Mouse (Mus musculus) hindbrain, embryonic 12.5 days (tissue): ENCODE results near the gene 2310061I04Rik. TPM values are rescaled to one million over a fixed set of nuclear protein-coding genes. Genes with fewer than 3 reads are reported as not detected.

Experiments used
- ATAC-seq: fragments of 200-750 bp; cut with Nextera tagmentation; 2 replicates; pipeline ENCODE4 v1.8.0; 2017; ENCODE audit warnings: moderate TSS enrichment; ENCODE audit not compliant: low FRiP score
- H3K27ac ChIP-seq: fragments of 300-500 bp; sonication (generic); 2 replicates; pipeline ENCODE4 v1.5.1; 2016; ENCODE audit warnings: mild to moderate bottlenecking
- H3K27me3 ChIP-seq: fragments of 300-500 bp; sonication (generic); 2 replicates; pipeline ENCODE4 v1.6.1; 2016; ENCODE audit warnings: mild to moderate bottlenecking
- H3K36me3 ChIP-seq: fragments of 300-500 bp; sonication (generic); 2 replicates; pipeline ENCODE4 v1.6.1; 2016; ENCODE audit warnings: mild to moderate bottlenecking
- H3K4me1 ChIP-seq: fragments of 300-500 bp; sonication (generic); 2 replicates; pipeline ENCODE4 v1.6.1; 2016
- H3K4me2 ChIP-seq: fragments of 300-500 bp; sonication (generic); replicated peaks from 2 replicates; pipeline ENCODE4 v1.6.1; 2016; ENCODE audit warnings: mild to moderate bottlenecking
- H3K4me3 ChIP-seq: fragments of 300-500 bp; sonication (generic); 2 replicates; pipeline ENCODE4 v1.5.1; 2016; ENCODE audit warnings: mild to moderate bottlenecking
- H3K9ac ChIP-seq: fragments of 300-500 bp; sonication (generic); 2 replicates; pipeline ENCODE4 v1.6.1; 2016; ENCODE audit warnings: mild to moderate bottlenecking, moderate library complexity
- H3K9me3 ChIP-seq: fragments of 300-500 bp; sonication (generic); replicated peaks from 2 replicates; pipeline ENCODE4 v1.6.1; 2016; ENCODE audit warnings: mild to moderate bottlenecking
- WGBS: fragments of 180-500 bp; shearing (Covaris S2); methylation state at CpG from one replicate; pipeline ENCODE4 v1.1.7; 2016; 5-methylcytosine and 5-hydroxymethylcytosine counted together
- polyA plus RNA-seq: library from polyadenylated mRNA; unstranded; fragments of >200 nt; fragmentation: Nextera tagmentation; extraction: Ambion mirVana; gene quantifications from 2 replicates; pipeline ENCODE4 v1.2.1, GENCODE M21; 2016

The 2310061I04Rik gene
- polyA plus RNA-seq, 1 experiment from 2014 or later = 28.7 TPM

DNA sequence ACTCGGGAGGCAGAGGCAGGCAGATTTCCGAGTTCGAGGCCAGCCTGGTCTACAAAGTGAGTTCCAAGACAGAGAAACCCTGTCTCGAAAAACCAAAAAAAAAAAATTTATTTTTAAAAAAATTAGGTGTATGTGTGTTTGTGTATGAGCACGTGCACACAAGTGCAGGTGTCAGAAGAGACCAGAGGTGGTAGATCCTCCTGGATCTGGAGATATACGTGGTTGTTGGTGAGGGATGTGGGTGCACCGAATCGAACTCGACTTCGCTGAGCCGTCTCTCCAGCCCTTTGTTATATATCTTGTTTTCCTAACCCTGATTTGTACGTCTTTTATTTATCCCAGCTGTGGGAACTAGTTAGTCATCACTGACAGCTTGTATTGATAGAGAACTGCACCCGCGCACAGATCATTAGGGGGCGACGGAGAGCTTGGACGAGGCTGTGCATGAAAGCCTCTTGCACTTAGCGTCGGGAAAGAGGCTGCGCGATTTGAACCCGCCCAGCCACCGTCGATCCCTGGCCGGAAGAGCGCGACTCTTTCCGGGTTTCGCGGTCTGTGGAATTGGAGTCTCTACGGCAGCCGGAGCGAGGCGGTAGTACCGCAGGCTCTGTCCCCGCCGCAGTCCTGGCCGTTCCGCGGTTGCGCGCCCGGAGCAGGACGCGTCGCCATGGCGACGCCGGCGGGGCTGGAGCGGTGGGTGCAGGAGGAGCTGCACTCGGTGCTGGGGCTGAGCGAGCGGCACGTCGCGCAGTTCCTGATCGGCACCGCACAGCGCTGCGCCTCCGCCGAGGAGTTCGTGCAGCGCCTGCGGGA, 17.8 kb downstream of the 2310061I04Rik start, which contains the start of gene Dhx16:
Gene Dhx16, plus strand, starts transcription at position 575 of the 813 bp plus-strand sequence.
- peak within 1 kb of the TSS; percentile 71 for H3K4me2 ChIP-seq
- WGBS = 6% methylated on average over 66 of the region's 66 CpGs
- ATAC-seq = peak; percentile 91
- peaks cover 11% of the 10 kb centered on the region for H3K4me1 ChIP-seq
- H3K4me3 ChIP-seq = peak within 1 kb of the TSS; percentile 78
- peaks cover 49% of the 10 kb centered on the region for H3K36me3 ChIP-seq
- H3K9ac ChIP-seq = peak within 1 kb of the TSS; percentile 82
- H3K27ac ChIP-seq = peak within 1 kb of the TSS; percentile 71
- H3K9me3 ChIP-seq = no peaks in the 10 kb centered on the region
- H3K27me3 ChIP-seq = no peaks in the 10 kb centered on the region

DNA sequence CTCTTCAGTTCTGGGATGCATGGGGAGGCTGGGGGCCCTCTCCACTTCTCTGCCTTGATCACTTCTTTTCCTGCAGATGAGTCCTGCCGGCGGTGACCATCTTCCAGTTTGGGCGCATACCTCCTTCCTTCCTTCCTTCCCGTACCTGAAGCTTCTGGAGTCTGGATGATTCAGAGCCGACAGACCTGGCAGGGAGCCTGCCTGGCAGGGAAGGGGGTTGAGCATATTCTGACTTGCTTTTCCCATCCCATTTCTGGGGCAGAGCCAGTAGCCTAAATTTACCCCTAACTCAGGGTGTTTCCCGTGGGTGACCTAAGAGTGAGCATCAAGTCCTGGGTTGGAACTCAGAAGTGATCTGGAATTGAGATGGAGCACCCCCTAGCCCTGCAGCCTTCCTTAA, 22.5 kb downstream of the 2310061I04Rik start:
- Histone ChIP-seq H3K9ac (no peak overlapping the region), H3K36me3 (peaks cover 38% of the 10 kb centered on the region), H3K27me3 (no peaks in the 10 kb centered on the region), H3K27ac (no peak overlapping the region), H3K9me3 (peaks cover 6% of the 10 kb centered on the region; the same call in 1 of the 2 replicates), H3K4me1 (peaks cover 34% of the 10 kb centered on the region), H3K4me3 (no peak overlapping the region), H3K4me2 (no peak overlapping the region)
- 95% methylated on average over 6 of the region's 6 CpGs for WGBS
- ATAC-seq = no peak

DNA sequence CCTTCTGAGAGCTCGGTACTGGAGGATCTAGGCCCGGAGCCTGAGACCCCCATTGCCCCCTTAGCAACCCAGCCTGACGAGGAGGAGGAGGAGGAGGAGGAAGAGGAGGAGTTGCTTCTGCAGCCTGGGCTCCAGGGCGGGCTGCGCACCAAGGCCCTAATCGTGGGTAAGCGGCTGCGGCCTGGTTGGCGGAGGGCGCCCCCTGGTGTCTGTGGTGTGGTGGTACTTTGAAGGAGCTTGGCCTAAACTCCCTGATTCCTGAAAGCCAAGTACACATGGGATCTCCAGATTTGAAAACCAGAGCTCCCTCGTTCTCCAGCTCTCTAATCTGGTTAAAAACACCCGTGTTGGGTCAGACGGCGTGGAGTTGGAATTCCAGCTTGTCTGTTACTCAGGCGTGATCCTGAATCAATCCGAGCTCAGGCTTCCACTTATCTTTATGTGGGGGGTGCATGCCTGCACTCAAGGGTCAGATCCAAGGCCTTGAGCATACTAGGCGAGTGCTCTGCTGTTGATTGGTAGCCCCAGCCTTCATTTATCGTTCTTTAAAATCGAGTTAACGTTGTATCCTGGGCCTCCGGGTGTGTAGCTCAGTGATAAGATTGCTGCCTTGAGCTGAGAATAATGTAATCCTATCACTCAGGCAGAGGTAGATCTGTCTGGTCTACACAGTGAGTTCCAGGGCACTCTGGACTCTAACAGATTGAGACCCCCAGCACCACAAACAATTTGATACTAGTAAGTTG, 23.3 kb downstream of the 2310061I04Rik start:
- Histone ChIP-seq H3K27ac (no peak overlapping the region), H3K27me3 (no peaks in the 10 kb centered on the region), H3K4me2 (peak overlapping the region; percentile 31), H3K36me3 (peaks cover 38% of the 10 kb centered on the region), H3K9ac (no peak overlapping the region), H3K4me3 (peak overlapping the region; percentile 14; the same call in 1 of the 2 replicates), H3K4me1 (peaks cover 42% of the 10 kb centered on the region), H3K9me3 (peaks cover 6% of the 10 kb centered on the region; the same call in 1 of the 2 replicates)
- peak; percentile 15 for ATAC-seq
- WGBS = 32% methylated on average over 21 of the region's 21 CpGs

DNA sequence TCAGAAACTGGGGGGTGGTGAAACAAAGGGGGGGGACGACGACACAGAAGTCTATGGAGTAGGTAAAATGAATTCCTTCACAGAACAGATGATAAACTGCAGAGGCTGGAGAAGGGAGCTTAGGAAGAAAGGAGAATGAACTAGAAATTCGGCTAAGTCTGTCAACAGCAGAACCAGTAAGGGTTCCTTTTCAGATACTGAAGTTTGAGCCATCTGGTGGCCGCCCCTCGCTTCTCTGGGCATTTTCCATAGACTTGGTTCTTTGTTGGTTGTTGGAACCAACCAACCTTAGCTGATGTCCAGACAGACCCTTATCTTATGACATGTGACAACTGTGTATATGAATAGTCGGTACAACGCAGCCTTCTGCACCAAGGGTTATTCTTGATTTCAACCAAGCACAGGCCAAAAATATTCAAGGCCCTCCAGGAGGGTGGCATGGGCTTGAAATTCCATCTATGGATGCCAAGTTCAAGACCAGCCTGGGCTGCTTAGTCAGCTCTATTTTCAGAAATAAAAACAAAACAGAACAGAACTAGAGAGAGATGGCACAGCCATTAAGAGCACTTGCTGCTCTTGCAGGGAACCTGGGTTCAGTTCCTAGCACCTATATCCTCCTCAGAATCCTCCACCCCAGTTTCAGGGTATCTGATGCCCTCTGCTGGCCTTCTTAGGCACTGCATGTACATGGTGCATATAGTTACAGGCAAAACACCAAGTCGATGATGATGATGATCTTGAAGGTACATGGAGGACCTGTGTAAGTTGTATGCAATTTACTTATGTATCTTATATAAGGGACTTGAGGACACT, 26.1 kb downstream of the 2310061I04Rik start:
- H3K4me1 ChIP-seq = peaks cover 61% of the 10 kb centered on the region
- 88% methylated on average over 8 of the region's 8 CpGs for WGBS
- H3K27me3 ChIP-seq = no peaks in the 10 kb centered on the region
- peak overlapping the region; percentile 73; the same call in 1 of the 2 replicates for H3K27ac ChIP-seq
- ATAC-seq = no peak
- H3K36me3 ChIP-seq = peaks cover 33% of the 10 kb centered on the region
- no peak overlapping the region for H3K9ac ChIP-seq
- H3K4me2 ChIP-seq = peak overlapping the region; percentile 99
- peaks cover 6% of the 10 kb centered on the region; the same call in 1 of the 2 replicates for H3K9me3 ChIP-seq
- peak overlapping the region; percentile 75 for H3K4me3 ChIP-seq

DNA sequence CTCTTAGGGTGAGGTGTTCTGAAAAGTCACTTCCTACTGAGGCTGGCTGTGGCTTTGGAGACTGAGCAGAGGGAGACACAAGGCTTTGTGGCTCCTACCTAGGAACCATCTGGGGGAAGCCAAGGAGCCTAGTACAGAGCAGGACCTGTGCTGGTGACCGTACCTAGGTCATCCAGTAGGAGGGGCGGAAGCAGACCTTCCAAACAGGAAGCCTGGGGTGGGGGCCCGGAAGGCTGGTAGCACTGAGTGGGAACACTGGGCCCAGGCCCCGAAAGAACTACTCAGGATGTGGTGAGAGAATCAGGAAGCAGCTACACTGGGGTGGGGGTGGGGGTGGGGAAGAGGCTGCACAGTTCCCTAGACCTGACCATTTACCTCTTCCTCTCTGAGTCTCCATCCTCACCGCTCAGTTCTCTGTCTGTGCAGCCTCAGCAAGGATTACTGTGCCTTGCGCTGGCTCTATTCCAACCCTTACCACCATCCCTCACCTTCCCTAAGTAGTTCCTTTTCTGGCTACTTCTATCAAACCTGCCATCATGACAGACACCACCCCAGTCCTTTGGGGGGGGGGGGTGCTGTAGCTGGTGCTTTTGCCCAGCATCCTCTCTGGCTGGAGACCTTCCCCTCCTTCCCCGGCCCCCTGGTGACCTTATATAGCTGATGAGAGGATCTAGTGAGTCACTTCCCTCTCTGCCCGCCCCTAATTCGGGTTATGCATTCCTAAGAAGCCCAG, 26.9 kb downstream of the 2310061I04Rik start:
- 66% methylated on average over 9 of the region's 9 CpGs for WGBS
- H3K4me1 ChIP-seq = peaks cover 61% of the 10 kb centered on the region
- peak overlapping the region; percentile 73 for H3K27ac ChIP-seq
- H3K4me3 ChIP-seq = peak overlapping the region; percentile 75
- peaks cover 6% of the 10 kb centered on the region; the same call in 1 of the 2 replicates for H3K9me3 ChIP-seq
- no peak for ATAC-seq
- peak overlapping the region; percentile 99 for H3K4me2 ChIP-seq
- no peaks in the 10 kb centered on the region for H3K27me3 ChIP-seq
- H3K36me3 ChIP-seq = peaks cover 28% of the 10 kb centered on the region
- peak overlapping the region; percentile 85 for H3K9ac ChIP-seq

DNA sequence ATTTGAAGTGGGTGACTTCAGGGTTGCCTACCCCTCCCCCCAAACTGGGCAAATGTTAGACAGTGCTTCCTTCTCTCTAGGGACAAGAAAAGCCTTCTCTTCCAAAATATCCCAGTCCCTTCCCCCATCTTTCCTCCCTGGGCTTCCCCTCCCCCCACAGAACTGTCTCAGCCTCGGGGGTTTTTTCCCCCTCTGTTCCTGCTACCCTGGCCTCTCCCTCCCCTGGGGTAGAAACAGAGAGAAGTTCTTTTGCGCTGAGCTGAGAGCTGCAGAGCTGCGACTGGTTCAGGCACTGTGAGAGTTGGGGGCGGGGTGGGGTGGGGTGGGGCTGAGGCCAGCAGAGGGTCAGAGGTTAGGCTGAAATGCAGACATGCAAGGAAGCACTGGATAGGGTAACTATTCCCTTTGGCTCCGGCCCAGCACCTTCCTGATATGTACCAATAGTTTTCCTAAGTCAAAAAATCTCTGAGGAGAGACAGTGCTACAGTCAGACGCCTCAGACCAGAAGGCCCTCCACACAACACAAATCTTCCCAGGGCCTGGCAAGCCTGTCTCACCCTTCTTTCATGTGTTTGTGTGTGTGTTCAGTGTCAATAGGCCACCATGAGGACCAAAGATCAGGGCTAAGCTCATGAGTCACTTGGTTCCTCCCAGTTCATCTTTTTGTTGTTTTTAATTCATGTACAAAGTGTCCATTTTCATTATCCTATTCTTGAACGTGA, 27.7 kb downstream of the 2310061I04Rik start:
- Histone ChIP-seq H3K36me3 (peaks cover 20% of the 10 kb centered on the region), H3K4me2 (peak overlapping the region; percentile 99), H3K4me3 (peak overlapping the region; percentile 75), H3K9ac (peak overlapping the region; percentile 85), H3K27ac (peak overlapping the region; percentile 73), H3K4me1 (peaks cover 68% of the 10 kb centered on the region), H3K9me3 (peaks cover 6% of the 10 kb centered on the region; the same call in 1 of the 2 replicates), H3K27me3 (no peaks in the 10 kb centered on the region)
- no peak for ATAC-seq
- 2% methylated on average over 7 of the region's 7 CpGs for WGBS

DNA sequence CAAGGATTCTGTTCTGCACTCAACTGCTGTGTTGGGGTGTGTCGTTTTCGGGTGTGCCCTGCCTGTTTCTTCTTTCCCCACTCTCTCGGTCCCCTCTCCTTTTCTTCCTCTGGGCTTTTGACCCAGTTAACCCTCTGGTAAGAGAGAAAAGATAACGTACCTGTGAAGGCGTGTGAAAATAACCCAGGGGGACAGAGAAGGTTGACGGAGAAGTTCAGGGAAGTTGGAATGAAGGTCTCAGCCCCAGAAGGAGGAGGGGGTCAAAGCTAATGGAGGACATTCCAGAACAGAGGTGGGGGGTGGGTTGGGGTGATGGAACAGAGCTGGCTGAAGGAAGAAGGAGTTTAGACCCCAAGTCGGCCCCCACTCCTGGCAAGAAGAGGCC, 28.3 kb downstream of the 2310061I04Rik start:
- Histone ChIP-seq H3K4me1 (peaks cover 70% of the 10 kb centered on the region), H3K9me3 (peaks cover 6% of the 10 kb centered on the region; the same call in 1 of the 2 replicates), H3K4me2 (peak overlapping the region; percentile 99), H3K27ac (peak overlapping the region; percentile 73), H3K9ac (peak overlapping the region; percentile 85), H3K36me3 (peaks cover 15% of the 10 kb centered on the region), H3K27me3 (no peaks in the 10 kb centered on the region), H3K4me3 (peak overlapping the region; percentile 75)
- ATAC-seq = no peak
- 1% methylated on average over 7 of the region's 7 CpGs for WGBS

DNA sequence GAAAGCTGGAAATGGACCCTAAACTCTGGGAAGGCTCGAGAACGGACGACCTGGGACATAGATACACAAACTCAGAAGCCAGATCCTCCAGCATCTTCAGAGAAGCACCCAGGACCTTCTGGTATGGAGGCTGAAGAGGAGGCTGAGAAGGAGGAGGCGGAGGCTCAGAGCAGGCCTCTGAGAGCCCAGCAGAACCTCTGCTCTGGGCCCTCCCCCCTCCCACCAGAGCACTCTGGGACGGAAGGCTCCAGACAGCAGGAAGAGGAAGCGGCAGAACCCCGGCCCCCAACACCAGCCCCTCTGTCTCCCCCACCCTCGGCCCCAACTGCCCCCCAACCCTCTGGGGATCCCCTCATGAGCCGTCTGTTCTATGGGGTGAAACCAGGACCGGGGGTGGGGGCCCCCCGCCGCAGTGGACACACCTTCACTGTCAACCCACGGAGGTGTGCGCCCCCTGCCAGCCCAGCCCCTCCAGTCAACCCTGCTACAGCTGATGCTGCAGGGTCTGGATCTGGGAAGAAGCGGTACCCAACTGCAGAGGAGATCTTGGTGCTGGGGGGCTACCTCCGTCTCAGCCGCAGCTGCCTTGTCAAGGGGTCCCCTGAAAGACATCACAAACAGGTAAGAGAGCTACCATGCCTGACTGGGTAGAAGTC, 28.9 kb downstream of the 2310061I04Rik start:
- no peak for ATAC-seq
- 31% methylated on average over 17 of the region's 17 CpGs for WGBS
- Histone ChIP-seq H3K27me3 (no peaks in the 10 kb centered on the region), H3K4me3 (peak overlapping the region; percentile 75), H3K4me1 (peaks cover 65% of the 10 kb centered on the region), H3K4me2 (peak overlapping the region; percentile 99), H3K9ac (peak overlapping the region; percentile 85), H3K9me3 (peaks cover 6% of the 10 kb centered on the region; the same call in 1 of the 2 replicates), H3K27ac (peak overlapping the region; percentile 60), H3K36me3 (peaks cover 14% of the 10 kb centered on the region)

DNA sequence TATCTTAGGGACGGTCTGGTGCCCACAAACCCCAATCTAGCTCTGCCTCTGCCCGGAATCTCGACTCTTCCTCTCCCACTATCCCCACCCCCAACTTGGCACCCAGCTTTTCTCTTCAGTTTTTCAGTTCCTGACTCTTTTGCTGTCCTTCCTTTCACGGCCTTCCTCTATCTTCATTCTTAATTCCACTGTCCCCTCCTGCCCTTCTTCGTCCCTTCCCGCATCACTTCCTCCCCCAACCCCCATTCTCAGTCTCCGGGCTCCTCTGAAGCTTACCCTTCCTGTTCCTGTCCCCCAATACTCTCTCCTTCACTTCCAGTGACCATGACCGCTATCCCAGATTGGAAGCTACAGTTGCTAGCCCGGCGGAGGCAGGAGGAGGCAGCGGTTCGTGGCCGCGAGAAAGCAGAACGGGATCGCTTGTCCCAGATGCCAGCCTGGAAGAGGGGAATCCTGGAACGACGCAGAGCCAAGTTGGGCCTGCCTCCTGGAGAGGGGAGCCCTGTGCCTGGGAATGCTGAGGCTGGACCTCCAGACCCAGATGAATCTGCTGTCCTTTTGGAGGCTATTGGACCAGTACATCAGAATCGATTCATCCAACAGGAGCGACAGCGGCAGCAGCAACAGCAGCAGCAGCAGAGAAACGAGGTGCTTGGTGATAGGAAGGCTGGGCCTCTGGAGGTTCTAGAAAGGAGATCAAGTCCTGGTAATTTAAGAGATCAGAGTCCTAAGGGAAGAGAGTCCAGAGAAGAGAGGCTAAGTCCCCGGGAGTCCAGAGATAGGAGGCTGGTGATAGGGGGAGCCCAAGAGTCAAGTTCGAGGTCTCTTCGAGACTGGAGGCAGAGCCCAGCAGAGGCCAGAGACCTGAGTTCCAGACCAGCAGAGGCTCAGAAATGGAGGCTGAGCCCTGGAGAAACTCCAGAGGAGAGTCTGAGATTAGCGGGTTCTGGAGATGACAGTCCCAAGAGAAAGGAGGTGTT, 30.0 kb downstream of the 2310061I04Rik start:
- peaks cover 14% of the 10 kb centered on the region for H3K36me3 ChIP-seq
- peaks cover 6% of the 10 kb centered on the region; the same call in 1 of the 2 replicates for H3K9me3 ChIP-seq
- no peaks in the 10 kb centered on the region for H3K27me3 ChIP-seq
- ATAC-seq = no peak
- peaks cover 55% of the 10 kb centered on the region for H3K4me1 ChIP-seq
- WGBS = 10% methylated on average over 26 of the region's 26 CpGs
- peak overlapping the region; percentile 94 for H3K27ac ChIP-seq
- peak overlapping the region; percentile 99 for H3K4me2 ChIP-seq
- H3K9ac ChIP-seq = peak overlapping the region; percentile 85
- peak overlapping the region; percentile 75 for H3K4me3 ChIP-seq
